Mouse (Mus musculus): ENCODE results near the gene Prr5. TPM values are rescaled to one million over a fixed set of nuclear protein-coding genes. Genes with fewer than 3 reads are reported as not detected.

Prr5 gene
- polyA plus RNA-seq, 3 experiments from 2014 or later, result 1.5 TPM; not detected in 2

DNA sequence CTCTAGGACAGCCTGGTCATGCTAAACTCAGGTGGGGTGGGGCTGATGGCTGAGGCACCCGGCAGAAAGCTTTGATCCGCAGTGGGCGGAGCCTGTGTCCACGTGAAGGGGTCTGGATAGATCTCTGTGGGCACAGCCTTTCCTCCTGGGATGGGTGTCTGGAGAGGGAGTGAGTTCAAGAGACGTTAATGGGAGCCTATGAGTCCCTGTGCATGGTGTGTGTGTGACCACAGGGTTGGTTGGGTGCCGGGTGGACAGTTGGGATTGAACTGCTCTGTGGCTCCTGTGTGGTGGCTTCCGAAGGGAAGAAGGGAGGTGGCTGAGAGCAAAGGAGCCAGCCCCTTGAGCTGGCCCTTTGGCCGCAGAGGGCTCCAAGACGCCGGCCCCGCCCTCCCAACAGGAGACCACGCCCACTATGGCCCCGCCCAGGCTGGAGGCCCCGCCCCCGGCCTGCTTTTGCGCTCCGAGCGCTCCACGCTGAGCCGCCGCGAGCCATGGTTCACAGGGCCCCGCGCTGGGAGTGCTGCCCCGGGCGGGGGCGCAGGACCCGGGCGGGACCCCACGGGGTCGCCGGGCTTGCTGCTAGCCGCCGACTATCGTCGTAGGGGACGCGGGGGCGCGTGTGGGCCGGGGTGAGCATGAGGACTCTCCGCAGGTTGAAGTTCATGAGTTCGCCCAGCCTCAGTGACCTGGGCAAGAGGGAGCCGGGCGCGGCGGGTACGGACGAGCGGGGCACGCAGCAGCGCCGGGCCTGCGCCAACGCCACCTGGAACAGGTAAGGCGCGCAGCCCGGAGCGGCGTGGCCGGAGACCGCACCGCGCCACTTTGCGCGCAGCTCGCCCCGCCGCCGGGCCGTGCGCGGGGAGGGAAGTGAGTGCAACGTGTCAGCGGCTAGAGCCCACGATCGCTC lies 11.4 kb downstream of the Prr5 start:
- no peak for ATAC-seq

DNA sequence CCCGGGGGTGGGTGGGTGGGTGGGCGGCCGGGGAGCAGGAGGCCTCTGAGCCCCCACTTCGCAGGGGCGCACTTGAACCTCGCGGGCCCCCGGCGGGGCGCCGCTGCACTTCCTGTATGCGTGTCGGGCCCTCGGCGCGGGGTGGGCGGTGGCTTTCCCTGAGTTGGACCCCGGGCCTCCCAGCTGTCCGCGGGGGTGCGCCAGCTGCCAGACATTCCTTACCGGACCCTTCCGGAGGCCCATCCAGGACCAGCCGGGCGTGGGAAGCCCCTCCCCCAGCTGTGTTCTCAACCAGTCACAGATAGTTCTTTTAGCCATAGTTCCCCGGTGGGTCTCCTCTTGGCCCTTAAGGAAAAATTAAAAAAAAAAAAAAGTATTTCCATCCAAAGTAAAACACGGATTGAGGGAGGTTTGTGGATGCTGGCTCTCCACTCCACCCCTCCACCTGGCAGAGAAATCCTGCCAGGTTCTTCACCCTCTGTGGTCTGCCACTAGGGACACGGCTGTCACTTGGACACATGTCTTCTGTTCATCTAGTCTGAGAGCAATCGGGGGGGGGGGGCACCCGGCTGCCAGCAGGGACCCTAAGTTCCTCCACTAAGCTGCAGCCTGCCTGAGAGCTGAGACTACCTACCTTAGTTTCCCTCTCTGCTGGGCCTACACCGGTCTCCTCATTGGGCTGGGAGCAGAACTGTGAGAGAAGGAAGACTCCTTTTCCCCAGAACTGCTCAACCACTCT lies 12.2 kb downstream of the Prr5 start:
- ATAC-seq, result no peak

DNA sequence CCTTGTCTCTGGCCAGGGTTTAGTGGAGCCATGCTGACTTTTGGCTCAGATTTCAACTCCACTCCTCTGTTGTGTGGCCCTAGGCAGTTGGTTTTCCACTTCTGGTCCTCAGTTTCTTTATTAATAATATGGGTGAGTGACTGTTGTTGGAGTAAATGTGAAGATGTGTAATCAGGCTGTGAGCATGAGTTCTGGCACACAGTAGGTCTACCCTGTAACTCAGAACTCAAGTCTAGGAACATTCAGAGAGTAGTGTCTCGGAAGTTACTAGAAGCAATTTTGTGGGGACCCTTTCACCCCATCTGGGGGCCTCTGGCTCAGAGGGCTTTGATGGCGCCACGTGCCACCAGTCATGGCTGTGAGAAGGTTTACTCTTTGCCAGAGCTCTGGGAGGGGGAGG lies 12.8 kb downstream of the Prr5 start:
- no peak for ATAC-seq

DNA sequence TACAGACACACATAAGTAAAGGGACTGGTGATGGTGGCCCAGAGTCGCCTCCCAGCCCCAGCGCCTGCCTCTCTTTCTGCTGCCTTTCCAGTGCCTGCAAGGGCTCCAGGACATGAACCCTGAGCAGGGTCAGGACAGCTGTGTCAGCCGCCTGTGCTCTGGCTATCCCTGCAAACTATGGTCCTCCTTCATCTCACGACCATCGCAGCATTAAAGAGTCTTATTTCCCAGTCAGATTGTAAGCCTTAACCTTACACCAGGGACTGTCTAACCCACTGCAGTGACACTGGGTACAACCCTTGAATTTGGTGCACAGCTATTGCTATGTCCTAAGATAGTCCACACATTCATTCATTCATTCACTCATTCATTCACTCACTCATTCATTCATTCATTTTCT lies 13.4 kb downstream of the Prr5 start:
- no peak for ATAC-seq

GRCm38 (mm10) chr15:84684520-84684919 lies 15.1 kb downstream of the Prr5 start:
- no peak for ATAC-seq

DNA sequence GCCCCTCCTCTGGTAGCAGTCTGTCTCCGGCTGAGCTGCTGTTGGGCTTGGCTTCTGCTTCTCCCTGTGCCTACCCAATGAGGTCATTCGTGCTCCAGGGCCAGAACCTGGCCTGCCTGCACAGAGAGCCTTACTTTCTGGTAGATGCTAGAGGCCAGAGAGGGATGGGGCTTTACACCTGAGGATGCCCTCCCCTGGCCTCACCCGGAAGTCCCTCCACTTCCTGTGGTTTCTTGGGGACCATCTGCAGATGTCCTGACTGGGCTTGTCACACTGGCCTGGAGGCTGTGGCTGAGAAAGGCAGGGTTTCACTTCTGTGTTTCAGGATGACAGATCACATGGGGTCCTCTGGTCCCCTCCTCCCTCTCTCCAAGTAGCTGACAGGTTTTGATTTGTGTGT lies 16.0 kb downstream of the Prr5 start:
- no peak for ATAC-seq

GRCm38 (mm10) chr15:84687904-84688303 lies 18.5 kb downstream of the Prr5 start:
- ATAC-seq, result no peak

DNA sequence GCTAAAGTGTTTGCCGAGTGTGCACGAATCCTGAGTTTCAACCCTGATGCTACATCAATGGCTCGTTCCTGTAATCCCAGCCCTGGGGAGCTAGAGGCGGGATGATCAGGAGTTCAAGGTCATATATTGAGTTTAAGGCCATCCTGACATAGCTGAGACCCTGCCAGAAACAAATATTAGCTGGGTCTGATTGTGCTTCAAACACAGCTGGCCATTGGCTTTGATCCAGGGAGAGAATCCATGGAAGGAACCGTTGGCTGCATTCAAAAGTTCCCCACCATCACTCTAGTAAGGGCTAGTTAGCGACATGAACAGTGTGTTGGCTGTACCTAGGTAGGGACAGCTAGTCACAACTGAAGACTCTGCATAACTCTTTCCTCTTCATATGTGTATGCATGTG lies 19.9 kb downstream of the Prr5 start:
- no peak for ATAC-seq

- ATAC-seq, result no peak
Measured at GRCm38 (mm10) chr15:84691513-84691912, 22.1 kb downstream of the Prr5 start.

DNA sequence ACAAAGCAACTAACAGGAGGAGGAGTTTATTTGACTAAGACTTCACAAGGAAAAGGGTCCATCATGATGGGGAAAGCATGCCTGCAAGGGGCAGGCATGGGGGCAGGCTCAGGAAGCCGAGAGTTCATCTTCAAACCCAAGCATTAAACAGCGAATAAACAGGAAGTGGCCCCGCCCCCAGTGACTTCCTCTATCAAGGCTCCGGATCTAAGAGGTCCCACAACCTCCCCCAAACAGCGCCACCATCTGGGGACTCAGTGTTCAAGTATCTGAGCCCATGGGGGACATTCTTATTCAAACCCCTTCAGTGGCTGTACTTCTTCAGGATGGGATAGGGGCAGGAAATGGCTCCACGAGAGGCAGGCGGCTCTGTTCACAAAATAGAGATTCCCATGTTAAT lies 23.2 kb downstream of the Prr5 start:
- no peak for ATAC-seq

GRCm38 (mm10) chr15:84696021-84696420 lies 26.6 kb downstream of the Prr5 start:
- ATAC-seq, result no peak

- no peak for ATAC-seq
Measured at GRCm38 (mm10) chr15:84697611-84698011, 28.2 kb downstream of the Prr5 start.

GRCm38 (mm10) chr15:84698189-84698588 lies 28.8 kb downstream of the Prr5 start:
- ATAC-seq, result no peak

DNA sequence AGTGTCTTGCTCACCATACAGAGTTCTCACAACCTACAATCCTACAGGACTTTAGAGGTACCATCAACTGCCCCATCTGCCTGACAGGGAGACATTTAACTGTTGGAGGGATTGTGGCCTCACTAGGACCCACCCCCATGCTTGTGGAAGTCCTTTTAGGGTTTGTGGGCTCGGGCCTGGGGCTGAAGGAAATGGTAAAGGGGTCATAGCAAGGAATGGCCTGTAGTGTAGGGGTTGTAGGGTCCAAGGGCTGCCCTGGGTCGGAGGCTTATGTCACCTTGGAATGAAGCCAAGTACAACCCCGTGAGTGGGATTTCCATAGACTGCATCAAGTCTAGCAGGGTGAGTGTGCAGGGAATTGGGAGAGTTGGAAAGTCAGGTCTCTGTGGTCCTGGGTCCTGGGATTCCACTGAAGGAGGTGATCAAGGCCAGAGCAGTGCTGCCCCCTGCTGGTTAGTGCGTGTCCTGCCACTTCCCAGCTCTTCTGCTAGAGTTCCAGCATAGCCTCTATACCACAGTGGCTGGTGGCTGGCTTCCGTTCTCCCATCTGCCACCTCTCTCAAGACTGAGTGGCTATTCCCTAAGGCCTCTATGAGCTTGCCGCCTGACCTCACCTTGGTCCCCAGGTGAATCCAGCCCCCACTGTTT lies 30.9 kb downstream of the Prr5 start:
- ATAC-seq, result no peak

DNA sequence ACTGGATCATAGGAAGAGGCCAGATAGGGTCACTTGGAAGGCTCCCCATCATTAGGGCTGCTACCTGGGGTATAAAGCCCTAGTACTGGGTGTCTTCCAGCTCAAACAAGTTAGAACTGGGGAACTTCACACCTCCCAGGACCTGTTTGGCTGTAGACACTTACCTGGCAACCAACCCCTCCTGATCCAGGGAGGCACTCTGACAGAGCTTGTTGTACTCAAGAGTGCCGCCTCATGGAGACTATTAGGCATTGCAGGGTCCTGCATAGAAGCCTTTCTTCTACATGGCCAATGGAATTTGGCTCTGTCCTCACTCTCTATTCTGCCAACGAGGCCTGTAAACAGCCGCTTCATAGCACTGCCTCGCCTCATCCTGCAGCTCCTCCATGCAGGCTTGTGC lies 32.5 kb downstream of the Prr5 start:
- no peak for ATAC-seq

DNA sequence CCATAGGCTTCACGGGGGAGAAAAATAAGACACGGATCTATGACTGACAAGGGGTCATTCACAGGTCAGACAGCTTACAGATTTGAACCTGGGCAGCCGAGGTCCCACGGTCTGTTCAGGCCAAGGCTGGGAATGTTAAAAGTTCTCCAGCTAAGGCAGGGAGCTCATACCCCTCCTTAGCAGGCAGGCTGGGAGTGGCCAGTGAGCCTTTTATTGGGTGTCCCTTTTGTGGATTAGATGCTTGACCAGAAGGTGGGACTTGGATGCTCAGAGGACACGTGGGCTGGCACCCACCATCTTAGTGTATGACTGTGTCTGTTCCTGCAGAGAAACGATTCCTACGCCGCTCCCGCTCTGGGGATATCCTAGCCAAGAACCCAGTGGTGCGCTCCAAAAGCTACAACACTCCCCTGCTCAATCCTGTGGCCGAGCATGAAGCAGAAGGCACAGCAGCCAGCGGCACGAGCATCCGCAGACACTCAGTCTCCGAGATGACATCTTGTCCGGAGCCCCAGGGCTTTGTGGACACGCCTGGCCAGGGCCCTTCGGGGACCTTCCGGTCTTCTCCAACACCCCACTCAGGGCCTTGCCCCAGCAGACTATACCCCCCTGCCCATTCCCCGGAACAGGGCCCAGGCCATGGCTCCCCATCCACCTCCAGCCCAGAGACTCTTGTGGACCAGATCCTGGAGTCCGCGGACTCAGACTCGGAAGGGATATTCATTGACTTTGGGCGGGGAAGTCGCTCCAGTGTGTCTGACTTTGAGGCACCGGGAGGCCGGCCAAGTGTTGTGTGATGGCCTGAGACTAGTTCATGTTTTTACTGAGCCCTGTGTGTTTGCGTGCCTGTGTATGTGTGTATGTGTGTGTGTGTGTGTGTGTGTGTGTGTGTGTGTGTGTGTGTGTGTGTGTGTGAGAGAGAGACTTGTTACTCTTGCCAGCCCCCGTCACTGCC lies 33.2 kb downstream of the Prr5 start:
- no peak for ATAC-seq

GRCm38 (mm10) chr15:84703992-84704391 lies 34.6 kb downstream of the Prr5 start:
- ATAC-seq, result no peak

GRCm38 (mm10) chr15:84705351-84705901 lies 36.0 kb downstream of the Prr5 start:
- no peak for ATAC-seq

- no peak for ATAC-seq
Measured at GRCm38 (mm10) chr15:84706983-84707619, 37.7 kb downstream of the Prr5 start.

GRCm38 (mm10) chr15:84712566-84713405 lies 43.4 kb downstream of the Prr5 start:
- no peak for ATAC-seq

Data from inflammation-experienced regulatory T-cells, adult 6 months (primary cell).